ENCODE assay signal across 8 mouse cellular contexts in the genomic region with DNA sequence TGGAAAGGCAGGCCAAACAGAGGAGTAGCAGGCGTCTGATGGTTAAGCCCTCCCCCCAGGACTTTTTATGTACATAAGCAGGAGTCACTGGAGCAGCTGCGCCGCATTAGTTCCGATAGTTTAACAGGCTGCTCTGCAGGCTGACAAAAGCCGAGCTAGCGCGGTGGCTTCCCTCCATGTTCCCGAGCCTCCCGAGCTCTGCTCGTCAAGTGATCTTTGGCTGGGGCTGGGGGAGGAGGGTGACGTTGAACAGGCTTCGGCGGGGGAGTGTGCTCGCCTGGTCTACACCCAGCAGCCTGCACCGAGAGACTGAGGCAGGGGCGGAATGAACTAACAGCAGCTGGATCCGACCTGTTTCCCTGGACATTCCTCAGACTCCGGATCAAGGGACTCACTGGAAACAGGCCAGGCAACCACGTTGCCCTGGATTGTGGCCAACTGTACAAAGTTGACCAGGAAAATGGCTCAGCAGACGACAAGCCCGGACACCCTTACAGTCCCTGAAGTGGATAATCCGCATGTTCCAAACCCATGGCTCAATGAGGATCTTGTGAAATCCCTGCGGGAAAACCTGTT.
DNase-seq lines count a peak whose midpoint lies in the region; ATAC-seq lines count a peak whose summit lies in the region.

No protein-coding gene starts in this region.

- no peaks in the 10 kb centered on the region for H3K27me3 ChIP-seq in intestine, embryonic 16.5 days (replicated peaks; ENCODE audit: control insufficient read depth, insufficient read depth, low read length)
- no peaks in the 10 kb centered on the region for H3K27me3 ChIP-seq in limb, embryonic 10.5 days (ENCODE audit: low read depth, poor library complexity, severe bottlenecking)
- H3K27me3 ChIP-seq in midbrain, embryonic 10.5 days (ENCODE audit: low read depth, poor library complexity, severe bottlenecking) = no peaks in the 10 kb centered on the region
- H3K27me3 ChIP-seq in stomach, embryonic 14.5 days (ENCODE audit: control insufficient read depth, insufficient read depth, low read length) = no peaks in the 10 kb centered on the region

- no peaks in the 10 kb centered on the region for H3K9me3 ChIP-seq in intestine, embryonic 16.5 days (ENCODE audit: control insufficient read depth, low read length)
- H3K9me3 ChIP-seq in limb, embryonic 10.5 days (replicated peaks) = no peaks in the 10 kb centered on the region
- H3K9me3 ChIP-seq in midbrain, embryonic 10.5 days (replicated peaks) = no peaks in the 10 kb centered on the region
- no peaks in the 10 kb centered on the region for H3K9me3 ChIP-seq in stomach, embryonic 14.5 days (ENCODE audit: control insufficient read depth, low read depth, low read length)

- H3K36me3 ChIP-seq in intestine, embryonic 16.5 days (ENCODE audit: control insufficient read depth, insufficient read depth, low read length) = no peaks in the 10 kb centered on the region
- H3K36me3 ChIP-seq in limb, embryonic 10.5 days = no peaks in the 10 kb centered on the region
- no peaks in the 10 kb centered on the region for H3K36me3 ChIP-seq in midbrain, embryonic 10.5 days
- no peaks in the 10 kb centered on the region for H3K36me3 ChIP-seq in stomach, embryonic 14.5 days (ENCODE audit: control insufficient read depth, insufficient read depth, low read length)

- H3K4me1 ChIP-seq in intestine, embryonic 16.5 days (ENCODE audit: control insufficient read depth, insufficient read depth, low read length) = 0 out of 2 replicates have a peak, but pooled peaks cover 3% of the 10 kb centered on the region
- peaks cover 53% of the 10 kb centered on the region for H3K4me1 ChIP-seq in limb, embryonic 10.5 days
- peaks cover 36% of the 10 kb centered on the region for H3K4me1 ChIP-seq in midbrain, embryonic 10.5 days
- H3K4me1 ChIP-seq in stomach, embryonic 14.5 days (ENCODE audit: control insufficient read depth, insufficient read depth, low read length) = peaks cover 15% of the 10 kb centered on the region; the same call in 1 of the 2 replicates

- H3K4me3 ChIP-seq in intestine, embryonic 16.5 days (ENCODE audit: low read length) = peak overlapping the region; percentile 62
- peak overlapping the region; percentile 59 for H3K4me3 ChIP-seq in limb, embryonic 10.5 days
- H3K4me3 ChIP-seq in midbrain, embryonic 10.5 days = peak overlapping the region; percentile 64
- H3K4me3 ChIP-seq in stomach, embryonic 14.5 days (ENCODE audit: low read depth, low read length) = peak overlapping the region; percentile 50

- WGBS in intestine, embryonic 16.5 days = under 1% methylated on average over 23 of the region's 23 CpGs
- WGBS in limb, embryonic 10.5 days = under 1% methylated on average over 23 of the region's 23 CpGs
- under 1% methylated on average over 23 of the region's 23 CpGs for WGBS in midbrain, embryonic 10.5 days
- WGBS in stomach, embryonic 14.5 days = under 1% methylated on average over 23 of the region's 23 CpGs

- peak overlapping the region; percentile 68 for H3K4me2 ChIP-seq in intestine, embryonic 16.5 days (ENCODE audit: low read depth, low read length)
- peak overlapping the region; percentile 81 for H3K4me2 ChIP-seq in stomach, embryonic 14.5 days (replicated peaks; ENCODE audit: low read depth, low read length)

- peak overlapping the region; percentile 76 for H3K9ac ChIP-seq in intestine, embryonic 16.5 days (ENCODE audit: low read depth, low read length)
- H3K9ac ChIP-seq in stomach, embryonic 14.5 days (replicated peaks; ENCODE audit: low read depth, low read length) = peak overlapping the region; percentile 55

- peak overlapping the region; percentile 94 for H3K27ac ChIP-seq in intestine, embryonic 16.5 days (ENCODE audit: low read length)
- peak overlapping the region; percentile 94 for H3K27ac ChIP-seq in limb, embryonic 10.5 days
- H3K27ac ChIP-seq in midbrain, embryonic 10.5 days (replicated peaks) = peak overlapping the region; percentile 91
- peak overlapping the region; percentile 78 for H3K27ac ChIP-seq in stomach, embryonic 14.5 days (ENCODE audit: low read length)

- DNase-seq in left cerebral cortex, adult 18-20 months (ENCODE audit: low spot score in 2 of 2) = peak; percentile 37 to 65
- DNase-seq in left cerebral cortex, adult 11 months (ENCODE audit: low spot score) = no peak
- DNase-seq in embryo, embryonic 11 days = peak; percentile 92
- DNase-seq in gonadal fat pad, adult 2 months (ENCODE audit: low read depth) = peak; percentile 92
- DNase-seq in limb, embryonic 10.5 days (ENCODE audit: low spot score) = peak; percentile 84
- DNase-seq in midbrain, embryonic 10.5 days (ENCODE audit: low spot score) = peak; percentile 82

- ATAC-seq in intestine, embryonic 16.5 days = peak; percentile 94
- ATAC-seq in stomach, embryonic 14.5 days (ENCODE audit: insufficient number of reproducible peaks, insufficient read depth, low FRiP score, low read depth) = peak; percentile 91
